Mouse (Mus musculus) kidney, adult 18-20 months (tissue): ENCODE results near the gene Rps26.

Experiments
- DNase-seq: peaks from one replicate; pipeline ENCODE4 v3.0.0; 2021

The Rps26 gene

DNA sequence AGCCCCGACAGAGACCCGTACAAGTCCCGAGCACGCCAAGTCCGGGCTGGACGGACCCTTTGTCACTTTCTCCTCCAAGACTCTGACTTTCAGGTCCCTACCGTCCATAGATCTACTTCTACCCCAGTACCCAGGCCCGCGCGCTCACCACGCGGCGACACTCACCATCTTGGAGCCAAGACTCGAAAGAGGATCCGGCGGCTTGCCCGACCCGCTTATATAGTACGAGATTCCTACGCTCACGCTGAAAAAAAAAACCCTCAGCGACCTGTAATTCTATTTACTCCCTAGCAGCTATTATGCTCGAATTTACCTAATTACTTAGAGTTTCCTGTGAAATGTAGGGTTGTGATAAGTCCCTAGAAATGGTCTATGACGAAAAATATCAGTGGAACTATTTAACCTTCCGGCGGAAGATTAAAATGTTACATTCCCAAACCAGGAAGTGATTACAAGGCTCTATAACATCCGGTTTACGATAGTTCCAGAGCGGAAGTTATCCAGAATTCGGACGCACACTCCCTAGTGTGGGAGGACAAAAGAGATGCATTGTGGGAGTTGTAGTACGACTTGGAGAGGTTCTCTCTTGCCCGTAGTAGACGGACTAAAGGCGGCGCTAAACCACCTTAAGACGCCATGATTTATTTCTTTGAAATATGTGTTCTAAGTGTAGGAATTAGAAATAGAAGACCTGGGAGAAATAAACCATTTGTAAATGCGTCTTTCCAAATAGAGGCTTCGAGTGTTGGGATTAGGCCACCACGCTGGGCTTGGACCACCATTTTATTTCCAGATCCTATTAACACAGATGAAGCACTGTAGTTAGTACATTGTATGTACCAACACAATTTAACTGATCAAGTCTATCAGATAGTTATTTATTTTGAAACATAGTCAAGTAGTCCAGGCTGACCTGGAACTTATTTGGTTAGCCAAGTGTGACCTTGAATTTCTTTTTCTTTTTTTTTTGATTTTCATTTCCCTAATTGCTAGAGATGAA is at the start of gene Rps26:
Gene Rps26, minus strand, starts transcription at position 437 of the 1,000 bp plus-strand sequence.
- peak; percentile 86 for DNase-seq

DNA sequence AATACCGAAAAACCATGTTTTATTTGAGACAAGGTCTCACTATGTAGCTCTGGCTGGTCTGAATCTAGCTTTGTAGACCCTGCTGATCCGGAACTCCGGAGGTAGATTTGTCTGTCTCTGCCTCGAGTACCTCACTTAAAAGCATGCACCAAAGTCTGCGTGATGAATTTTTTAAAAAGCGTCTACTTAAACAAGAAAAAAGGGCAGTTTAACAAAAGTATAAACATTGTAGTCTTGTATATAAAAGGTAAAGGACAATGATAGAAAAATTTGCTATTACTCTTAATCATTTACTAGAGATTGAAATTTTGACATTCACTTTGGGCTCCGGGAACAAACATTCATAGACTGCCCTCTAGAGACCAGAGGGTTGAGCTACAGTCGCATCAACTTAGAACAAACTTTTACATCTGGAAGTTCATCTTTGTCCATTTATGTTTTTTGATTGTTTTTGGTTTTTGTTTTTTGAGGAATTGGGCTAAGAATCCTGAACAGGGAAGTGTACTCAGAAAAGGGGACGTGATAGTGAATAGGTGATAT is 48.0 kb upstream of the Rps26 start:
- peak; percentile 17 for DNase-seq

DNA sequence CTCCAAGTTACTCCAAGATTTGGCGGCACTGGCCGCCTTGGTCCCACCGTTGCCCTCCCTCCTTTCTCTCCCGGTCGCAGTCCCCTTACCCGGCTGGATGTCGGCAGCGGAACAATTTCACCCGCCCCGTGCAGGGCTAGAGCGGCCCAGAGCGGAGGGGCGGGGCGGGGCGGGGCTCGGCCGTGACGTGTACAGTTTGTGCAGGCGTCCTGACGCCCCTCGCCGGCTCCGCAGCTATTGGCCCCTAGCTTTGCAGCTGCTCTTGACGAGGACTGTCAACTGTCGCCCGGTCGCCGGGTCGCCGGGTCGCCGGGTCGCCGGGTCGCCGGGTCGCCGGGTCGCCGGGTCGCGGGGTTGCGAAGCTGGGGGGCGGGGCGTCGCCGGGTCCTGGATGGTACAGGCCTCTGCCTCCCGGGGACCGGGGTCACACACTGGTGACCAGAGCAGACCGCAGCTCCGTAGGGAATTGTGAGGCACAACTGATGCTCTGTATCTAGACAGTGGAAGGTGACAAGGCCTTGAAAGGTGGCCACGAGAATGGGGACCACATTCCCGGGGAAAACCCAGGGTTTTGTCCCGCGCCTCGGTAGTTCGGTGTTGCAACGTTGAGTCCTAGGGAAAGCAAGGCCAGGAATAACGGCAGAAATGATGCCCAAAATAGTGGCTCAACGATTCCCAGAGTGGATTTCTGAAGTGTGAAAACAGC is 47.4 kb upstream of the Rps26 start, which contains the start of gene Suox:
Gene Suox, minus strand, starts transcription at position 311 of the 706 bp plus-strand sequence.
- DNase-seq = peak; percentile 93

DNA sequence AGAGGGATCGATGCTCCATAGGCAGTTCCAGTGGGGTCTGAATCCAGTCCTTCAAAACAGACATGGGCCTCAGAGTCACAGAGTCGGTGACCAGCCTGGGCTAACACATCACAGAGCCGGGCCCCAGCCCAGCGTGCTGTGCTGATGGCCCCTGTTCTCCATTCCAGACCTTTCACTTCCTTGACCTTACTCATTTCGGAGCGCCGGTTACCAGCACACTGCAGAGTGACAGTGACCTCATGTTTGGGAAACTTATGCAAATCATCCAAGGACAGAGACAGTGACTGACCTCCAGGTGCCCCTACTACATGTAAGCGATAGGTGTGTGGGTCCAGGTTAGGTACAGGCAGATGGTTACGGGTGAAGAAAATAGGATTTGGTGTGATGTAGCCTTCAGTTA is 44.6 kb upstream of the Rps26 start:
- no peak for DNase-seq

- DNase-seq = peak; percentile 87
Observed at GRCm38 (mm10) chr10:128668790-128669672, 42.5 kb upstream of the Rps26 start.

DNA sequence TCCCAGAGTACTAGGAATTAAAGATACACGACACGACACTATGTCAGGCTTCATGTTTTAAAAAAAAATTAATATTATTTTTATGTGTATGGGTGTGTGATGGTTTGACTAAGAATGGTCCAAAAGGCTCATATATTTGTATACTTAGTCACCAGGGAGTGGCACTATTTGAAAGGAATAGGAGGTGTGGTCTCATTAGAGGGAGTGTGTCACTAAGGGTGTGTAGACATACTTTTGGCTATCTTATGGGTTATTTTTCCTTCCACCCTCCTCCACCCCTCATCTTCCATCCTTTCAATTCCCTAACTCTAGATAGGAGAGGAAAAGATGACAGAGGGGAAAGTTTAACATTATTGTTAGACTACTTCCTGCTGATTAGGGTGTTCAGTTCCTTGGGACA is 39.3 kb upstream of the Rps26 start:
- DNase-seq = no peak

GRCm38 (mm10) chr10:128665307-128665706 is 38.8 kb upstream of the Rps26 start:
- no peak for DNase-seq

- DNase-seq = no peak
Observed at GRCm38 (mm10) chr10:128664808-128665207, 38.3 kb upstream of the Rps26 start.

GRCm38 (mm10) chr10:128663441-128664220 is 37.1 kb upstream of the Rps26 start:
- no peak for DNase-seq

DNA sequence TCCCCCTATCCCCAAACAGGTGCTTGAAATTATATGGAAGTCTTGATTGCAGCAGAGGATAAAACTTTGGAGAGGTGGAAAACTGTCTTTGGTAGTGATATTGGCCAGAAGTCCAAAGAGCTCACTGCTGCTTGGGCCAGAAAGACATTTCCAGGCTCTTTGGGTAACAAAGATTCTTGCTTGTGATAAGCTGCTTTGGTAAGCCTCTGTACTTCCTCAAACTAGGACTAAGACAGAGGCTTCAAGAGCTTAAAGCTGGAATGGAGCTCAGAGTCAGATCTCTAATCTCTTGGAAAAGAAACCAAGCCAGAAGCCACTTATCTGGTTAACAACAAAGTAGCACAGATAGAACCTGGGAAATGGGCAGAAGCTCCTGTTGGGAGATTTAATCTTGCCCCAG is 35.9 kb upstream of the Rps26 start:
- no peak for DNase-seq

DNA sequence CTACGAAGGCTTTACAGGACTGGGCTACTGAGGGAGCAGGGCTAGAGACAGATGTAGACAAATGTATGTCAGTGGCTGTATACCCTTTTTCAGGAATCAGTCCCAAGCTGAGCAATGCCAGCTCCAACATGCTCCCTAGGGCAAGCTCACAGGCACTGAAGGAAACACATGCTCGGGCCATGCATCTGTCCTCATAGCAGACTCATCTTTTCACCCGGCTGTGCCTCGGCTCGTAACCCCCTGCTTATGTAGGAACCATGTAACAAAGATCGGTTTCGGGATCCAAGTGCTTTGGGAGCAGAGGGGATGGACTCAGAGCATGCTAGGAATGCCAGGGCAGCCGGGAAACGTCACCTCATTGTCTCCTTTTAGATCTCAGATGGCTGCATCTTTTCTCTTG is 32.9 kb upstream of the Rps26 start:
- DNase-seq = no peak

DNA sequence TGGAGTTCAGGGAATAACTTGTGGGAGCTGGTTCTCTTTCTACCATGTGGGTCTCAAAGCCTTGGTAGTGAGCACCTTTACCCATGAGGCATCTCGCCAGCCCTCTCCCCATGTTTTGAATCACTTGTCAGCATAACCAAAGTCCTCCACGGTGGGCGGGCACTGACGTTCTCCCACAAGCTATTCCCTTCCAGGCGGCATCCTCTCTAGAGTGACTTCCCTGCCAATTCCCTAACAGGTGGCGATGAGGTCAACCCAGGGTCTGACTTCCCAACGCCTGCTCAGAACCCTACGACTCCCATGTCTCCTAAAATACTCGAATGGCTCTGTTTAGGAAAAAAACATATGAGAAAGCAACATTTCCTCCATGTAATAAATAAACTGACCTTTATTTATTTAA is 31.3 kb upstream of the Rps26 start:
- peak; percentile 24 for DNase-seq

GRCm38 (mm10) chr10:128656731-128657130 is 30.2 kb upstream of the Rps26 start:
- no peak for DNase-seq

- no peak for DNase-seq
Observed at GRCm38 (mm10) chr10:128655254-128655653, 28.7 kb upstream of the Rps26 start.

DNA sequence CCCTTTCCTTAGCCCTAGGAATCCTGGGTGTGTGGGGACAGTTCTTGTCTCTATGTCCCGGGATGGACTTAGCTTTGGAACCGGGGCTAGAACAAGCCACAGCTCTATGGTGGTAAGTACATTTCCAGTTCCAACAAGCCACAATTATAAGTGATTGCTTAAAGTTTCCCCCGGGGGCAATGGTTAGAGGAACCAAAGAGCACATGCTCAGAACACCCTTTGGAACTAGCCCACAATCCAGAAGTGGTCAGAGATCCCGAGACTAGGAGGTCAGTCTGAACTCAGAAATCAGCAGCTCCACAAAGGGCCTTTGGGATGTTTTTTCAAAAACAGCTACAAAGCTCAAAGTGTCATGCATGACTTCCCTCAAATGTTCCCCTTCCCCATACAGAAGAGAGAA is 27.3 kb upstream of the Rps26 start:
- peak; percentile 31 for DNase-seq

- peak; percentile 30 for DNase-seq
Observed at GRCm38 (mm10) chr10:128646139-128647089, 19.9 kb upstream of the Rps26 start.

GRCm38 (mm10) chr10:128645111-128646011 is 18.8 kb upstream of the Rps26 start, which contains the start of gene Ikzf4:
Gene Ikzf4 (minus strand): TSS chr10:128645991.
- peak; percentile 51 for DNase-seq

DNA sequence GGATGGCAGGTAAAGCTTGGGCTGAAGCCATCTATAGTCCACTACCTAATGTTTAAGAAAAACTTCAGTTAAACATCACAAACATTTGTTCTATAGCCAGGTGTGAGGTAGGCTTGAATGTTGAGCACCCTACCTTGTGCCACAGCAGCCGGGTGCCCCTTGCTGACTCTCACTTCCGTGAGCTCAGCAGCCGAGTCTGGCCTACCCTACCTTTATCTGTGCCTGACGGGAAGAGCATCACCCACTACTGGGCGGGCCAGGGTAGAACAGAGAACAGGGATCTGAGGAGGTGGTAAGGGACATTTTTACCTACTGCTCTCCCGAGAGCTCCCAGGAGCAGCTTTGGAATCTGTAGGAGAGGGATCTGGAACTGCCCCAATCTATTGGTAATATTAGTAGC is 16.2 kb upstream of the Rps26 start:
- no peak for DNase-seq

DNA sequence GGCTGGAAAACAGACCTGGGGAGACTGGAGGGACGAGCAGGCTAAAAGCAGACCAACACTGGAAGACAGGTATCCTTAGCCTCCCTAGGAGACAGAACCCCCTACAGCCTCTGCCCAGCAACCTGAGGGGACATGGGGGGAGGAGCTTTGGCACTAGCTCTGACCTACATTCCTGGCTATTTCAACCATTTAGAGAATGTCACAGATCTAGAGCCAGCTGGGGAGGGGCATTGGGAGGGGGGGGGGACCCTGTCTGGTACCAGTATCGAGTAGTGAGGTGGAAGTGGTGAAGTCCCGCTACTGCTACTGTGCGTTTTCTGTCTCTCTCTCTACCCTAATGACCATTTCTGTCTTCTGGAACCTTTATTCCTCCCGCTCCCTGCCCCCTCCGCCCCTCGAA is 15.3 kb upstream of the Rps26 start:
- peak; percentile 22 for DNase-seq
